In genomic region chr5:139442962-139443361, GRCm38 (mm10) we compare ENCODE assay signal across 20 mouse cellular contexts. TPM values are rescaled to one million over a fixed set of nuclear protein-coding genes. Genes with fewer than 3 reads are reported as not detected.
A peak's percentile ranks its signal among the peaks of the same experiment; 100 is the strongest.
DNase-seq lines count a peak whose midpoint lies in the region; ATAC-seq and TF ChIP-seq lines count a peak whose summit lies in the region.
"Had no signal": no experiment of that assay in that cellular context is flagged by ENCODE, and none has a peak within 500 bp of the region (broad histone marks: within the 10 kb centered on the region; RNA-seq: fewer than 3 reads in every experiment).

No protein-coding gene starts in this region.

- H3K4me1 ChIP-seq in hindbrain, embryonic 10.5 days (replicated peaks) = peaks cover 28% of the 10 kb centered on the region
- 0 out of 2 replicates have a peak, but pooled peaks cover 2% of the 10 kb centered on the region for H3K4me1 ChIP-seq in hindbrain, embryonic 11.5 days (replicated peaks; ENCODE audit: control insufficient read depth, insufficient read depth, low read length)
- H3K4me1 ChIP-seq in embryonic fibroblast, embryonic 13.5 days (ENCODE audit: control insufficient read depth, insufficient read depth, low read length) = peaks cover 3% of the 10 kb centered on the region
- H3K4me1 ChIP-seq in midbrain, embryonic 13.5 days (replicated peaks) = peaks cover 7% of the 10 kb centered on the region
- H3K4me1 ChIP-seq in heart, embryonic 12.5 days (replicated peaks) = no peaks in the 10 kb centered on the region
- H3K4me1 ChIP-seq: embryonic facial prominence, embryonic 12.5 days had no signal

- H3K36me3 ChIP-seq in hindbrain, embryonic 10.5 days = no peaks in the 10 kb centered on the region
- no peaks in the 10 kb centered on the region for H3K36me3 ChIP-seq in hindbrain, embryonic 11.5 days (ENCODE audit: control insufficient read depth, insufficient read depth, low read length)
- no peaks in the 10 kb centered on the region for H3K36me3 ChIP-seq in midbrain, embryonic 13.5 days
- H3K36me3 ChIP-seq in heart, embryonic 12.5 days = no peaks in the 10 kb centered on the region
- H3K36me3 ChIP-seq: embryonic facial prominence, embryonic 12.5 days had no signal

- no peak overlapping the region for H3K9ac ChIP-seq in hindbrain, embryonic 11.5 days (ENCODE audit: low read depth, low read length)
- H3K9ac ChIP-seq in midbrain, embryonic 13.5 days (replicated peaks) = no peak overlapping the region
- no peak overlapping the region for H3K9ac ChIP-seq in heart, embryonic 12.5 days
- H3K9ac ChIP-seq: embryonic facial prominence, embryonic 12.5 days; liver, embryonic 14.5 days had no signal

- no peak for ATAC-seq in hindbrain, embryonic 11.5 days (ENCODE audit: low FRiP score)
- peak; percentile 21; the same call in 1 of the 2 replicates for ATAC-seq in granulocyte monocyte progenitor cell, adult 5-6 weeks (replicated peaks; ENCODE audit: poor library complexity, severe bottlenecking)
- ATAC-seq in midbrain, embryonic 13.5 days = no peak
- no peak for ATAC-seq in heart, embryonic 12.5 days (ENCODE audit: insufficient number of reproducible peaks, low FRiP score)
- ATAC-seq: intestine, postnatal 0 days had no signal

- H3K4me3 ChIP-seq in hindbrain, embryonic 10.5 days = no peak overlapping the region
- H3K4me3 ChIP-seq in hindbrain, embryonic 11.5 days (ENCODE audit: low read depth, low read length) = no peak overlapping the region
- H3K4me3 ChIP-seq in embryonic fibroblast, embryonic 13.5 days (ENCODE audit: insufficient read depth, low read length) = no peak overlapping the region
- H3K4me3 ChIP-seq in midbrain, embryonic 13.5 days (replicated peaks) = no peak overlapping the region
- H3K4me3 ChIP-seq in heart, embryonic 12.5 days = no peak overlapping the region
- H3K4me3 ChIP-seq: embryonic facial prominence, embryonic 12.5 days had no signal

- 0 out of 2 replicates have a peak overlapping the region, but pooled peaks have one; percentile 29 for H3K27ac ChIP-seq in hindbrain, embryonic 10.5 days
- H3K27ac ChIP-seq in hindbrain, embryonic 11.5 days (ENCODE audit: low read depth, low read length) = no peak overlapping the region
- H3K27ac ChIP-seq in embryonic fibroblast, embryonic 13.5 days (ENCODE audit: insufficient read depth, low read length) = peak overlapping the region; percentile 3; the same call in 1 of the 2 replicates
- peak overlapping the region; percentile 35; the same call in 1 of the 2 replicates for H3K27ac ChIP-seq in midbrain, embryonic 13.5 days
- H3K27ac ChIP-seq in heart, embryonic 12.5 days (ENCODE audit: poor library complexity, severe bottlenecking) = no peak overlapping the region
- H3K27ac ChIP-seq: embryonic facial prominence, embryonic 12.5 days; liver, embryonic 14.5 days had no signal

- 74% methylated on average over 4 of the region's 4 CpGs for WGBS in hindbrain, embryonic 10.5 days
- 70% methylated on average over 4 of the region's 4 CpGs for WGBS in hindbrain, embryonic 11.5 days
- 82% methylated on average over 4 of the region's 4 CpGs for WGBS in midbrain, embryonic 13.5 days
- 75% methylated on average over 4 of the region's 4 CpGs for WGBS in heart, embryonic 12.5 days

- H3K4me2 ChIP-seq in hindbrain, embryonic 11.5 days (replicated peaks; ENCODE audit: low read depth, low read length) = no peak overlapping the region
- H3K4me2 ChIP-seq in midbrain, embryonic 13.5 days (replicated peaks) = no peak overlapping the region
- no peak overlapping the region for H3K4me2 ChIP-seq in heart, embryonic 12.5 days
- H3K4me2 ChIP-seq: embryonic facial prominence, embryonic 12.5 days; heart, embryonic 11.5 days had no signal

- no peak for TF ChIP-seq POLR2A in embryonic fibroblast, embryonic 13.5 days (IDR thresholded peaks at IDR 0.05; ENCODE audit: low read depth, low read length)

- TF ChIP-seq CTCF in embryonic fibroblast, embryonic 13.5 days (IDR thresholded peaks at IDR 0.05; ENCODE audit: borderline replicate concordance, insufficient read depth, low read length) = no peak

- no peaks in the 10 kb centered on the region for H3K27me3 ChIP-seq in hindbrain, embryonic 10.5 days (ENCODE audit: insufficient read depth, poor library complexity, severe bottlenecking)
- H3K27me3 ChIP-seq in hindbrain, embryonic 11.5 days (ENCODE audit: control insufficient read depth, insufficient read depth, low read length) = no peaks in the 10 kb centered on the region
- H3K27me3 ChIP-seq in midbrain, embryonic 13.5 days = no peaks in the 10 kb centered on the region
- H3K27me3 ChIP-seq in heart, embryonic 12.5 days (replicated peaks) = peaks cover 6% of the 10 kb centered on the region; the same call in 1 of the 2 replicates
- H3K27me3 ChIP-seq: embryonic facial prominence, embryonic 12.5 days had no signal

- no peak for DNase-seq in hindbrain, embryonic 10.5 days (ENCODE audit: low spot score)
- no peak for DNase-seq in hindbrain, embryonic 11.5 days (ENCODE audit: low spot score)
- no peak for DNase-seq in embryo, embryonic 9.5 days (ENCODE audit: extremely low spot score)
- DNase-seq in c-Kit-positive CD71-positive TER-119-positive erythroid progenitor cells, embryonic 14.5 days (ENCODE audit: low spot score) = no peak
- DNase-seq: cerebellum, adult 11 months; gastrocnemius, postnatal 14 days; heart, postnatal 36 days; kidney, postnatal 14 days; layer of hippocampus, adult 9-11 months; lung, postnatal 14 days; right cerebral cortex, postnatal 14 days; thymus, adult 18-20 months had no signal

- H3K9me3 ChIP-seq in hindbrain, embryonic 10.5 days = no peaks in the 10 kb centered on the region
- no peaks in the 10 kb centered on the region for H3K9me3 ChIP-seq in hindbrain, embryonic 11.5 days (ENCODE audit: control insufficient read depth, low read length)
- no peaks in the 10 kb centered on the region for H3K9me3 ChIP-seq in midbrain, embryonic 13.5 days
- no peaks in the 10 kb centered on the region for H3K9me3 ChIP-seq in heart, embryonic 12.5 days (replicated peaks)
- H3K9me3 ChIP-seq: embryonic facial prominence, embryonic 12.5 days had no signal

RNA-seq across cellular contexts. Expression of gene 3110082I17Rik, which starts 17.4 kb away (rescaled TPM):
- 49.1 and 56.3 TPM in 2 replicates for polyA plus RNA-seq in hindbrain, embryonic 10.5 days (2016; fragmentation: Nextera tagmentation; extraction: Ambion mirVana)
- 29.2 and 31.2 TPM in 2 replicates for polyA plus RNA-seq in hindbrain, embryonic 11.5 days (2014; fragmentation: Nextera tagmentation; extraction: Ambion mirVana)
- 13.9 and 15.3 TPM in 2 replicates for polyA plus RNA-seq in embryonic fibroblast, embryonic 13.5 days (2011; ENCODE audit: insufficient read length, low read depth, missing spikeins)
- 25.0 and 44.6 TPM in 2 replicates for total RNA-seq in granulocyte monocyte progenitor cell, adult 5-6 weeks (2014; fragmentation: Nextera tagmentation)
- 52.1 and 54.1 TPM in 2 replicates for total RNA-seq in granulocyte monocyte progenitor cell, adult 5-6 weeks (2017)
- 17.3 and 19.5 TPM in 2 replicates for polyA plus RNA-seq in midbrain, embryonic 13.5 days (2015; fragmentation: Nextera tagmentation; extraction: Ambion mirVana)
- polyA plus RNA-seq in heart, embryonic 12.5 days (2016; fragmentation: Nextera tagmentation; extraction: Ambion mirVana) = 21.3 and 21.6 TPM in 2 replicates

RNA-seq across cellular contexts. Expression of gene Gper1, which starts 20.0 kb away (rescaled TPM):
- 0.40 and 0.76 TPM in 2 replicates for polyA plus RNA-seq in hindbrain, embryonic 10.5 days (2016; fragmentation: Nextera tagmentation; extraction: Ambion mirVana)
- 2.0 and 2.4 TPM in 2 replicates for polyA plus RNA-seq in hindbrain, embryonic 11.5 days (2014; fragmentation: Nextera tagmentation; extraction: Ambion mirVana)
- polyA plus RNA-seq in embryonic fibroblast, embryonic 13.5 days (2011; ENCODE audit: insufficient read length, low read depth, missing spikeins) = 2.2 and 7.1 TPM in 2 replicates
- not detected in 2 replicates for total RNA-seq in granulocyte monocyte progenitor cell, adult 5-6 weeks (2014; fragmentation: Nextera tagmentation)
- not detected in 2 replicates for total RNA-seq in granulocyte monocyte progenitor cell, adult 5-6 weeks (2017)
- polyA plus RNA-seq in midbrain, embryonic 13.5 days (2015; fragmentation: Nextera tagmentation; extraction: Ambion mirVana) = 6.0 and 7.5 TPM in 2 replicates
- polyA plus RNA-seq in heart, embryonic 12.5 days (2016; fragmentation: Nextera tagmentation; extraction: Ambion mirVana) = 0.79 and 0.96 TPM in 2 replicates

RNA-seq across cellular contexts. Expression of gene C130050O18Rik, which starts 37.9 kb away (rescaled TPM):
- polyA plus RNA-seq in hindbrain, embryonic 10.5 days (2016; fragmentation: Nextera tagmentation; extraction: Ambion mirVana) = 0.43 TPM in 1 of 2 replicates, not detected in the other
- 0.11 and 0.32 TPM in 2 replicates for polyA plus RNA-seq in hindbrain, embryonic 11.5 days (2014; fragmentation: Nextera tagmentation; extraction: Ambion mirVana)
- polyA plus RNA-seq in embryonic fibroblast, embryonic 13.5 days (2011; ENCODE audit: insufficient read length, low read depth, missing spikeins) = 0.33 TPM in 1 of 2 replicates, not detected in the other
- 0.53 and 5.8 TPM in 2 replicates for total RNA-seq in granulocyte monocyte progenitor cell, adult 5-6 weeks (2014; fragmentation: Nextera tagmentation)
- total RNA-seq in granulocyte monocyte progenitor cell, adult 5-6 weeks (2017) = 1.4 and 3.6 TPM in 2 replicates
- 0.13 TPM in 1 of 2 replicates, not detected in the other for polyA plus RNA-seq in midbrain, embryonic 13.5 days (2015; fragmentation: Nextera tagmentation; extraction: Ambion mirVana)
- 0.10 and 0.36 TPM in 2 replicates for polyA plus RNA-seq in heart, embryonic 12.5 days (2016; fragmentation: Nextera tagmentation; extraction: Ambion mirVana)

RNA-seq across cellular contexts. Expression of gene Zfand2a, which starts 41.4 kb away (rescaled TPM):
- 9.7 and 13.2 TPM in 2 replicates for polyA plus RNA-seq in hindbrain, embryonic 10.5 days (2016; fragmentation: Nextera tagmentation; extraction: Ambion mirVana)
- polyA plus RNA-seq in hindbrain, embryonic 11.5 days (2014; fragmentation: Nextera tagmentation; extraction: Ambion mirVana) = 6.7 and 8.4 TPM in 2 replicates
- polyA plus RNA-seq in embryonic fibroblast, embryonic 13.5 days (2011; ENCODE audit: insufficient read length, low read depth, missing spikeins) = 25.4 and 35.2 TPM in 2 replicates
- 7.8 and 14.9 TPM in 2 replicates for total RNA-seq in granulocyte monocyte progenitor cell, adult 5-6 weeks (2014; fragmentation: Nextera tagmentation)
- 13.0 and 20.6 TPM in 2 replicates for total RNA-seq in granulocyte monocyte progenitor cell, adult 5-6 weeks (2017)
- 12.7 and 13.9 TPM in 2 replicates for polyA plus RNA-seq in midbrain, embryonic 13.5 days (2015; fragmentation: Nextera tagmentation; extraction: Ambion mirVana)
- 11.2 and 12.7 TPM in 2 replicates for polyA plus RNA-seq in heart, embryonic 12.5 days (2016; fragmentation: Nextera tagmentation; extraction: Ambion mirVana)

Comparison
In these comparisons a context has a peak if more than half of its experiments do, and no peak if none do; other contexts are left out.
1. H3K27ac ChIP-seq: peak in hindbrain, embryonic 10.5 days (single experiment), embryonic fibroblast, embryonic 13.5 days (single experiment) and midbrain, embryonic 13.5 days (single experiment); none in hindbrain, embryonic 11.5 days (single experiment) and heart, embryonic 12.5 days (single experiment).